Mouse (Mus musculus) left cerebral cortex, adult 9 months (tissue): ENCODE measurements at regions not wholly inside any gene's neighbourhood (a gene's known extent, or its start where the extent isn't known, plus 50 kb on each side); places are given as distances from the start of the nearest gene placed in this dataset.

Source experiments
- DNase-seq, 2 experiments: peaks; one replicate each; pipeline ENCODE4 v3.0.0; 2022; ENCODE audit warnings: low spot score in 2 of 2

DNA sequence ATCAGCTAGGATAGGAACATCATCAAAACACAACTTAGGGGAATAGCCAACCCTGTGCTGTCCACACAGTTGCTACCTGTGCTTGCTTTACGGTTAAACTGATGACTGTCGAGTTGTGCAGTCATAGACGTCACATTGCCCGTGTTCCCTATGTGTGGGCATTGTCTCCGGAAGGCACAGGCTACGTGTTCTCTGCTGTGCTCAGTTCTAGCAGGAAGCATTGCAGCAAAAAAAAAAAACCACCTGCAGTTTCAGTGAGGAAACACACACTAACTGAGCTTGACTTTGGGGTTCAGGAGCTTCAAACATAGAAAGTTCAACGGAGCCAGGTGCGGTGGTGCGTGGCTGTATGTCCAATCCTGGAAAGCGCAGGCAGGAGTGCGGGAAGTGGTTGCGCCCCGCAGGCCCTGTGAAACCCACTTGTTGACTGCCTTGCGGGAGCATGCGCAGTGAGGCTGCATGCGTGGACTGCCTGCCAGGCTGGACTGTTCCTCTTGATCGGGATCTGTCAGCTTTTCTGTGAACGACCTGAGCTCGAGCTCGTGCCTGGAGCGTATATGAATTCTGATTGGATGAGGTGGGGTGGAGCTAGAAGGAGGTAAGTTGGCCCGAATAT is 190.2 kb upstream of the Krr1 start:
- DNase-seq, result no peak

DNA sequence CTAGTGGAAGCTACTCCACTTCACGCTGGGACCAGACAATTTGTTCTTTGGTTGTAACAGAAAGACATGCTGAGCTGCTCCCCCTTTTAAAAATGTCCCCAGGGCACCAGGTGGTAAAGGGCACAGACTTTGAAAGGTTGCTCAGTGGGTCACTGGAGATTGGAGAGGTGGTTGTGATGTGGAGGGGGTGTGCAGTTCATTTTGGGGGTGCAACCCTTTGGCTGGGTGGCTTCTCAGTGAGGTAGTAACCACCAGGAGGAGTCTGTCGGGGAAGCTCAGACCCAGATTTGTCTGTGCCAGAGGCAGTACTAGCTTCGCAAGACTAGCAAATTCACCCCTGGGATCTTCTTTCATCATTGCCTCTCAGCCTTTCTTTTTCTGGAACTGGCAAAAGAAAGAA is 189.0 kb upstream of the Krr1 start:
- DNase-seq, result no peak

GRCm38 (mm10) chr10:111784065-111784853 is 188.2 kb upstream of the Krr1 start:
- no peak for DNase-seq

DNA sequence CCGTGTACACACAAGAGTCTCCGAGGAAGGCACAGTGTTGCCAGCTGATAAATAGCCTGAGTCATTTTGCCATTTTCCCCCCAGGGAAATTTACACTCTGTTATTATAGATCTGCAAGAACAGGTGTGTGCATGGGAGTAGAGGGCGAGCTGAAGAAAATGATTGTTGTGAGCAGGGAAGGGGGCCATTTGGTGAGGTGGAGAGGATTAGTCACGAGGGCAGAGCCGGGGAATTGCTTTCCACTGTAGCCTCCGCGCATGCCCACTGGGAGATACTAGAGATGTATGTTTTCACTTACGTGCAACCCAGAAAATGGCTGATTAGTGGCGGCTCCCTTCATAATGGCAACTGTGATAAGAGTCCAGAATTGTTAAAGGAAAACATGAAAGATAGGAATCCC is 185.3 kb upstream of the Krr1 start:
- DNase-seq, result no peak

DNA sequence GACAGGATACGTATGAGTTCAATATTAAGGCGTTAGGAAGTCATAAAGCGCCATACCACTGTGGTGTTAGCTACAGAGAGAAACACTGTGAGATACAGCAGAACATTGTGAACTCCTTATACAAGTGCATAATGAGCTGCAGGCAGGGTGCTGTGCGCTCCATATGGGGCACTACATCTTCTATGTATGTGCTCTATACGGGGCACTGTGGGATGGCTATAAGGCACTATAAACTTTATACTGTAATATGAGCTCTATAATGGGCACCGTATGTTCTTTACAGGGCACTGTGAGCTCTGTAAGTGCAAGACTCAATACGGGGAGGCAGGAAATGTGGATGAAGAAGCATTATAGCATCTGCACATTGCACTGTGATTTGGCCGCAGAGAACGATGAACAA is 183.2 kb upstream of the Krr1 start:
- no peak for DNase-seq

DNA sequence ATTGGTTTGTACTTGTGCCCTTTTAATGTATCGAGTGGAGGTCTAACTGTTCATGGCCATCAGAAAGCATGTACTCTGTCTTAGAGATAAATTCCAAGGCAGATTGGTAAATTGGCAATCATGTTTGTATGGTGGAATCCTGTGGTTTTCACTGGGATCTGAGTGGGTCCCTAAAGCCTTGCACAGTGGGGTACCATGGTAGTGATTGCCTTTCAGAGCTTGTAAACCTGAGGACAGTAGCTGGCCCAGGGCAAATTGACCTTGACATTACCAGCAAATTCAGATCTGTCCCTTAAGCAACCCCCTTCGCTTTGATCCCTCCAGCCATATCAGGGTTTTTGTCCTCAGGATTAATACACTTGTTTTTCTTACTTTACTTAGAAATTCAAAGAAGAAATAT is 181.6 kb upstream of the Krr1 start:
- DNase-seq, result no peak

DNA sequence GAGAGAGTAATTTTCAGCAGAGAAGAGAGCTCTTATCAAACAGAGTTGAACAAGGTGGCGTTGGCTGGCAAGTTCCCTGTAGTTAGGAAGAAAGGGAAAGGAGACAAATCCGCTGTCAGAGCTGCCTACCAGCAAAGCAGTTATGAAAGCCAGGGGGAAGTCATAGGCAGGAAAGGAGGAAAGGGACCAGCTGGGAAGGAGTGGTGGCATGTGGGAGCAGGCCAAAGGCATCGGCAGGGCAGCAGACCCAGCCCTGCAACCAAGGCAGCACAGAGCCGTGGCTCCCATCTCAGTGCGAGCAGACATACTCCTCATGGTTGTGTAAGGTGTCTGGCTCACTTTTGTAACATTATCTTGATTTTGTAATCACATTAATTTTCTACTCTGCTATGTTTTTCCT is 177.4 kb upstream of the Krr1 start:
- no peak for DNase-seq

DNA sequence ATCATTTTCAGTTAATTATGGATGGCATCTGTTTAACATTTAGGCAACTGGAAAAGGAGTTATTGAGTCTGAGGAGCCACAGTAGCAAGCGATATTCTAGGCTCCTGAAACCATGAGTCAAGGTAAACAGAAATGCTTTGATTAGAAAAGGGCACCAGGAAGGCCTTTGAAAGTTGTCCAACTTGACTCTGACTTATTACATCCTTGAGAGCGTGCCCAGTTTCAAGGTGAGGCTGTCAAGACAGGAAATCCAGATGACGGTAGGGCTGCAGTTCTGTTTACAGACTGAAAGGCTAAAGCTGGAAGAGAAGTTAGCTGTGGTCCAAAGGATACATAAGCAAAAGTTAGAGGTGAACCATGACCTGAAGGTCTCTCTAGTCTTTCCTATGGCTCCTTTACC is 176.7 kb upstream of the Krr1 start:
- no peak for DNase-seq

- no peak for DNase-seq
Measured at GRCm38 (mm10) chr10:111798851-111799281, 173.6 kb upstream of the Krr1 start.

DNA sequence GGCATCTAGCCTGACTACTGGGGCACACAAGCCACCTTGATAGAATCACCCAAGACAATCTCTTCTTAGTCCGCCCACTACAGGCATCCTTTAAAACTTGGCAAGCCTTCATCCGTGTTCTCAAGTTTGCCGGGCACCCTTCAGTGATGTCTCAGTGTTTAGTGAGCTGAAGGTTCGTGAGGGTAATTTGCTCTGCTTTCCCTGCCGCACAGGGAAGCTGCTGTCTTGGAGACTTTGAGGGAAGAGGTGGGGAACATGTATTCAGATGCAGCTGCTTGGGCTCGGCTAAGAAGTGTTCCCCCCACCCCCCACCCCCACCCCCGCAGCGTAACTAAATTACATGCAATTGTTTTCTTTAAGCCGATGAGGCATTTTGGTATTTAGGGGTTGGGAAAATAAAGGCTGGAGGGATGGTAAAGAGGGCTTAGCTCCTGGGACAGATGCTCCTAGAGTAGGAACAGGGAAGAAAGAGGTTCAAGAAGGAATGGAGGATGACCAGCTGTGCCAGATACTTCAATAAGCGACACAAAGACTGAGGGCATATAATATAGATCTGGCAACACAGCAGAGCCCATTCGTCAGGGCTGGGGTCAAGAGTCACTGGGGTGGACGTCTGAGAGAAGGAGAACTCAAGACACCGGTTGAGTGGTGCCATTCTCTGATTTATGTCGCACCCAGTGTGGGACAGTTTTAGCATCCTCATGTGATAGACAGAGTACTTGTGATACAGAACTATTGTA is 172.4 kb upstream of the Krr1 start:
- no peak for DNase-seq

DNA sequence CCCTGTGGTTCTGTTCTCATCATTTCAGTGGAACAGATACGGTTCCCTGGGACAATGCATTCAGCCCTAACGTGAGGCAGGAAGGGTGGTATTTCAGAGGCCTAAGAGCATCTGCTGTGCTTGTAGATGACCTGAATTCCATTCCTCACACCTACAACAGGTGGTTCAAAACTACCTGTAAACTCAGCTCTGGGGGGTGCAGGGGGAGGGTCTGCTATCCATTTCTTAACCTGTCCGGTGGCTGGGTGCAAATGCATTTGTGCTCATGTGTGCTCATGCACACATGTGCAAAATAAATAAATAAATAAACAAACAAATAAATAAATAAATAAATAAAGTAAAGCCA is 171.9 kb upstream of the Krr1 start:
- no peak for DNase-seq

DNA sequence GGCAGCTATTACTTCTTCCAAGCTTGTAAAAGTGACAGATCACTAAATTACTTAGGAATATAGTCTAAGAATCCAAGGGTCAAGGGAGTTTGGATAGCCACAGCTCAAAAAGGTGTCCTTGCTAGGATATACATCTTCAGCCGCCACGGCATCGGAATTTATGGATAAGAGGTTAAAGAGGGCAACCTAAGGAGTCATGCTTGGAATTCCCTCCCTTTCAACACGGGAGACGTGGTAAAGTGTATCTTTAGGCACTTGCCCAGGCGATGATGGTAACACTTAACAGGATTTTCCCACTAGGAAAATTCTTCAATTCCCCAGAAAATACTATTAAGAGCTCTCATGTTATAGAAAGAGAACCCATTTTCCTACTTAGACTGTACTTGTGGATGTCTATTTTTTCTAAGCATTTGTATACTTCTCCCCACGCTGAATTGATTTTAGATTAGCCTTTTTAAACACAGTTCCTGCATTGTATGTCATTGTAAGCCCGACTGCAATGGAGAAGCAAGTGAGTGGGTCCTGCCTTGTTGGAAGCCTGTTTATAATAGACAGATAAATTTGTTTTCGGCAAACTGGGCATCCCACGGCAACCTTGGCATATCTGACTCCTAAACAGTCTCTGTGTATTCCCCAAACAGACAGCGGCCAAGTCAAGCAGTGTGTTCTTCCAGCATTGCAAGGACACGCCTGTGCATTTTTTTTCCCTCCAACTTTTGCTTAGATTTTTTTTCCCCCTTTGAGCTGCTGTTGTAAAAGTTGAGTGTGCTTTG is 171.3 kb upstream of the Krr1 start:
- no peak for DNase-seq

DNA sequence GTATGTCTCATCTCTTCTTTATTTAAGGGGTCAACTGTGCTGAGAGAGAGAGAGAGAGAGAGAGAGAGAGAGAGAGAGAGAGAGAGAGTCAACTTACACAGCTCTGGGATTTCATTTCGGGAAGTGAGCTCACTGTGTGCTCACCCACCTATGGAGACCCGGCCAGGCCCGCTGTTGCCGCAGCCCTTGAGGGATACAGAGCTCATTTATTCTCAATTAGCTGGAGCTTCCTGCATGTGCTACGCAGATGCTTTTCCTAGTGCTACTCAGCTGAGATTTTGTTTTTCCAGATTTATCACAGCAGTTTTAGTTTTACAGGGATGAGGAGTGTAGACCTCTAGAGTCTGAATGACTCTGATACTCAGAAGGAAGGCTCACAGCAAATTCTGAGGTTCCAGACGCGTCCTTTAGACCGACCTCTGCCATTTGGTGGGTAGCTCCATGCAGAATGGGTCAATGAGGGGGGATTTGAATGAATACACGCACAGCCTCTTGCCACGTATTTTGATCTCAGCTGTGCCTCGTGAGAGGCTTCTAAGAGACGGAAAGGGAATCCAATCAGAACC is 170.6 kb upstream of the Krr1 start:
- DNase-seq, result no peak

- no peak for DNase-seq
Measured at GRCm38 (mm10) chr10:111806333-111806732, 166.1 kb upstream of the Krr1 start.

- DNase-seq, result no peak
Measured at GRCm38 (mm10) chr10:111806916-111807315, 165.5 kb upstream of the Krr1 start.

DNA sequence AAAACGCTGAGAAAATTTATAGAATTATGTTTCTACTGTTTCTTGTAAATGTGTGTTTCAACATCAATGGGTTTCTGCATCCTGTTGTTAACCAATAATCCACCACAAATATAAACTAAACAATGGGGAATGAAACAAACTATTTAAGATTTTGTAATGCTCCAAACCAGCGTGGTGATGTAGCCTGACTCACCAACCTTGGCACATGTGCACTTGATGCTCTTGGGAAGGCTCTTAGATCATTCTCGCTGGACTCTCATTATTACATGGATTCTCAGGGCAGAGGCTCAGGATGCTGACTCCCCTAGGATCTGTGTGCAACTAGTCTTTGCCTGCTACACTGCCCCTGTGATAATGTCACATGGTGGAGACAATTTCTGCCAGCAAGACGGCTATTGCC is 158.7 kb upstream of the Krr1 start:
- DNase-seq, result no peak

DNA sequence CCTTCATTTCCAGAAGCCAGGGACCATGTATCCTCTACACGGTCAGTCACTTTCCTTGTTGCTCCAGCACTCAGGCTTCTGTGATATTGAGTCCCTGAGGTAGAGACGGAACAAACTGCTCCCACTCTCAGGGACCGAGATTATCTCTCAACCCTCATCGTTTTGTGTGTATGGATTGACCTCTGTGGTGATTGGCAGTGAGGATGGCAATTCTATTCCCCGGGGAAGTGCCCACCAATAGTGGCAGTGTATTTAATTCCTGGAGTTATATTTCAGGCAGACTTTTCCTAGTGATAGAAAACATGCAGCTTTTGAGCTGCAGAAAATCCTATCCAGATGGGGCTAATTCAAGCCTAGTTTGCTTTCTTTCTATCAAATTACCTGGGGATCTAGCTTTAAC is 157.8 kb upstream of the Krr1 start:
- no peak for DNase-seq

- DNase-seq, result no peak
Measured at GRCm38 (mm10) chr10:111815160-111815559, 157.3 kb upstream of the Krr1 start.

- DNase-seq, result no peak
Measured at GRCm38 (mm10) chr10:111815821-111816599, 156.5 kb upstream of the Krr1 start.

DNA sequence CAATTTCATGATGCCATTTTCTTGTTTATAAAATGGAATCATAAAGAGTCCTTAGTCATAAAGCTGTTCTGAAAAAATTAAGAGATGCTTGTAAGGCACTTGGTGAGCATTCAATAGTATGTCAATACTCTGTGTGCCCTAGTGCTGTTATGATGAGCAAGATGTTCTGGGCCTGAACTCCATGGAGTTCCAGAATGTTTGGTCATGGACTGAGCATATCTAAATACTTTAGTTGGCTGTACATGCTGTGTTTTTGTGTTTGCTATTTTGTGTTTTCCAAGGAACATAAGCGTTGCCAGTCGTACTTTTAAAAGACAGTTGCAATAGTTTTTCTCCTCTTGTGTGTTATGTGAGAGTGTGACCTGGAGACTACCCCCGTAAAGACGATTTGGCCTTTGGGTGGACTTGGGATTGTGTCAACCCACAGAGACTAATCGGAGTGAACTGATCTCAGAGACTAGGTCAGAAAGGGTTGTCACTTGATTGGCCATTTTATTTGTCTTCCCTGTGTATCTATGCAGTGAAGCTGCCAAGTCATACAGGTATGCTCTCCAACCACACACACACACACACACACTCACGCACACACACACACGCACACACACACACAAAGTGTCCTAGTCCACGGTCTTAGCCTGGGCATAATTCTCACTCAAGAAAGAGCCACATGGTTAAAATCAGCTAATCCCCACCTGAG is 152.6 kb upstream of the Krr1 start:
- no peak for DNase-seq

GRCm38 (mm10) chr10:111824820-111825219 is 147.6 kb upstream of the Krr1 start:
- no peak for DNase-seq
